Mouse (Mus musculus) CH12.LX (cell line): ENCODE data around the gene Fgfr2. TPM values are rescaled to one million over a fixed set of nuclear protein-coding genes. Genes with fewer than 3 reads are reported as not detected.
A peak's percentile ranks its signal among the peaks of the same experiment; 100 is the strongest.

ENCODE experiments used
- DNase-seq: peaks from one replicate; pipeline ENCODE4 v3.0.0-alpha.2; 2013; ENCODE audit errors: extremely low read depth
- H3K27ac ChIP-seq: 2 replicates; pipeline ENCODE4 v1.5.1; 2012; ENCODE audit warnings: low read depth, mild to moderate bottlenecking, control low read depth, moderate library complexity; ENCODE audit not compliant: insufficient read depth
- H3K27me3 ChIP-seq: replicated peaks from 2 replicates; pipeline ENCODE3; 2012; ENCODE audit warnings: inconsistent platforms
- H3K36me3 ChIP-seq, 2 experiments: replicated peaks in 1 of 2; 2 replicates each; pipeline versions ENCODE3 to v1.6.1; 2012; ENCODE audit warnings: inconsistent platforms in 1 of 2, low read length in 1 of 2, mild to moderate bottlenecking in 1 of 2, mixed read lengths in 1 of 2, moderate library complexity in 1 of 2; ENCODE audit not compliant: control insufficient read depth in 1 of 2, insufficient read depth in 1 of 2
- H3K4me1 ChIP-seq, 2 experiments: 2 replicates each; pipeline ENCODE4 v1.6.1; 2012; ENCODE audit warnings: inconsistent platforms in 1 of 2, moderate library complexity in 1 of 2; ENCODE audit not compliant: insufficient read depth in 2 of 2, control insufficient read depth in 1 of 2
- H3K4me2 ChIP-seq: 2 replicates; pipeline ENCODE4 v1.6.1; 2012; ENCODE audit warnings: low read depth, mild to moderate bottlenecking, control low read depth; ENCODE audit not compliant: poor library complexity, insufficient read depth, severe bottlenecking
- H3K4me3 ChIP-seq, 3 experiments: fragments of 150-350 bp in 1 of 3; sonication (generic) in 1 of 3; replicated peaks in 1 of 3; 2 replicates each; pipeline versions ENCODE3 to v1.5.1; 2011 to 2012; ENCODE audit warnings: low read depth in 2 of 3, low read length in 2 of 3, mild to moderate bottlenecking in 2 of 3, moderate library complexity in 2 of 3, control low read depth in 1 of 3, improper control_type of control experiment in 1 of 3, inconsistent platforms in 1 of 3, mixed read lengths in 1 of 3; ENCODE audit not compliant: poor library complexity in 1 of 3
- H3K79me2 ChIP-seq: replicated peaks from 2 replicates; pipeline ENCODE4 v1.6.1; 2012; ENCODE audit warnings: mild to moderate bottlenecking, moderate library complexity; ENCODE audit not compliant: control insufficient read depth, poor library complexity, insufficient read depth, severe bottlenecking; ENCODE audit errors: extremely low read depth
- H3K9ac ChIP-seq: 2 replicates; pipeline ENCODE4 v1.6.1; 2012; ENCODE audit warnings: low read depth, mild to moderate bottlenecking, control low read depth, moderate library complexity; ENCODE audit not compliant: insufficient read depth
- H3K9me3 ChIP-seq: replicated peaks from 2 replicates; pipeline ENCODE3; 2012; ENCODE audit warnings: low read length, inconsistent platforms, mixed read lengths
- CHD1 ChIP-seq: IDR thresholded peaks from 2 replicates; pipeline ENCODE4 v1.6.1; 2012; ENCODE audit warnings: low read depth, low read length, improper control_type of control experiment, inconsistent platforms
- CHD2 ChIP-seq: IDR thresholded peaks from 2 replicates; pipeline ENCODE4 v1.6.1; 2011; ENCODE audit warnings: low read length, improper control_type of control experiment
- CTCF ChIP-seq, 2 experiments: IDR thresholded peaks in 1 of 2; conservative IDR thresholded peaks in 1 of 2; 2 replicates each; pipeline ENCODE4 v1.5.1; 2011 to 2012; ENCODE audit warnings: low read depth in 2 of 2, low read length in 2 of 2, improper control_type of control experiment in 1 of 2, inconsistent platforms in 1 of 2, mild to moderate bottlenecking in 1 of 2, moderate library complexity in 1 of 2
- E2F4 ChIP-seq: IDR thresholded peaks from 2 replicates; pipeline ENCODE4 v1.6.1; 2011; ENCODE audit warnings: low read depth, low read length, improper control_type of control experiment; ENCODE audit not compliant: insufficient replicate concordance
- ETS1 ChIP-seq: conservative IDR thresholded peaks from 2 replicates; pipeline ENCODE4 v1.6.1; 2012; ENCODE audit warnings: low read depth, mild to moderate bottlenecking, inconsistent platforms, low read length, improper control_type of control experiment, moderate library complexity
- GABPA ChIP-seq: IDR thresholded peaks from 2 replicates; pipeline ENCODE4 v1.6.1; 2012; ENCODE audit warnings: low read depth, low read length, improper control_type of control experiment, inconsistent platforms; ENCODE audit not compliant: insufficient replicate concordance
- IRF4 ChIP-seq: IDR thresholded peaks from 2 replicates; pipeline ENCODE4 v1.6.1; 2014; ENCODE audit warnings: low read depth, mild to moderate bottlenecking, inconsistent platforms, low read length, improper control_type of control experiment
- JUN ChIP-seq: IDR thresholded peaks from 2 replicates; pipeline ENCODE4 v1.6.1; 2011; ENCODE audit warnings: low read depth, mild to moderate bottlenecking, low read length, improper control_type of control experiment, moderate library complexity; ENCODE audit not compliant: insufficient read depth
- KAT2A ChIP-seq: IDR thresholded peaks from 2 replicates; pipeline ENCODE4 v1.6.1; 2012; ENCODE audit warnings: low read length, improper control_type of control experiment, inconsistent platforms; ENCODE audit not compliant: insufficient replicate concordance
- MAFK ChIP-seq: IDR thresholded peaks from 2 replicates; pipeline ENCODE4 v1.6.1; 2011; ENCODE audit warnings: low read length, improper control_type of control experiment; ENCODE audit not compliant: insufficient replicate concordance
- MAX ChIP-seq: IDR thresholded peaks from 2 replicates; pipeline ENCODE4 v1.6.1; 2011; ENCODE audit warnings: low read length, improper control_type of control experiment
- MEF2A ChIP-seq: IDR thresholded peaks from 2 replicates; pipeline ENCODE4 v1.6.1; 2014; ENCODE audit warnings: low read depth, mild to moderate bottlenecking, inconsistent platforms, low read length, improper control_type of control experiment, borderline replicate concordance
- MYC ChIP-seq: IDR thresholded peaks from 2 replicates; pipeline ENCODE4 v1.6.1; 2011; ENCODE audit warnings: low read depth, mild to moderate bottlenecking, improper control_type of control experiment, low read length
- NRF1 ChIP-seq: IDR thresholded peaks from 2 replicates; pipeline ENCODE4 v1.6.1; 2014; ENCODE audit warnings: low read depth, mild to moderate bottlenecking, inconsistent platforms, low read length, improper control_type of control experiment, moderate library complexity
- PAX5 ChIP-seq: IDR thresholded peaks from 2 replicates; pipeline ENCODE4 v1.6.1; 2012; ENCODE audit warnings: low read length, inconsistent platforms, mixed read lengths
- POLR2AphosphoS2 ChIP-seq: IDR thresholded peaks from 2 replicates; pipeline ENCODE4 v1.6.1; 2011; ENCODE audit warnings: low read depth, low read length, improper control_type of control experiment
- TBP ChIP-seq: conservative IDR thresholded peaks from 2 replicates; pipeline ENCODE4 v1.6.1; 2011; ENCODE audit warnings: low read depth, low read length, improper control_type of control experiment
- USF1 ChIP-seq: IDR thresholded peaks from 2 replicates; pipeline ENCODE4 v1.6.1; 2014; ENCODE audit warnings: low read depth, mild to moderate bottlenecking, inconsistent platforms, low read length, improper control_type of control experiment
- USF2 ChIP-seq: conservative IDR thresholded peaks from 2 replicates; pipeline ENCODE4 v1.6.1; 2011; ENCODE audit warnings: low read depth, low read length, improper control_type of control experiment
- ZC3H11A ChIP-seq: IDR thresholded peaks from 2 replicates; pipeline ENCODE4 v1.6.1; 2012; ENCODE audit warnings: low read depth, mild to moderate bottlenecking, inconsistent platforms, low read length, improper control_type of control experiment
- ZKSCAN1 ChIP-seq: IDR thresholded peaks from 2 replicates; pipeline ENCODE4 v1.6.1; 2012; ENCODE audit warnings: low read depth, inconsistent platforms, low read length, improper control_type of control experiment, borderline replicate concordance
- dilution Hi-C: fragments of 300-500 bp; cut with MboI; formaldehyde crosslinking; loops from 2 replicates; pipeline ENCODE4 v1.14.3; 2020; ENCODE audit warnings: low sequenced_read_pairs; ENCODE audit not compliant: extremely low pct_unique_long_range_greater_than_20kb, extremely low pct_ligation_motif_present
- in situ Hi-C: fragments of 300-500 bp; cut with MboI; formaldehyde crosslinking; loops from 3 replicates; pipeline ENCODE4 v1.14.3; 2019; ENCODE audit warnings: low sequenced_read_pairs, low pct_ligation_motif_present, low pct_unique_long_range_greater_than_20kb, mixed read lengths
- polyA plus RNA-seq: library from polyadenylated mRNA; unstranded; fragments of >175 nt; gene quantifications from 2 replicates; pipeline ENCODE4 v1.2.1, GENCODE M21; 2012; ENCODE audit warnings: low read depth; ENCODE audit not compliant: insufficient read length
- total RNA-seq, 2 experiments: library from RNA; depleted of rRNA; stranded (reverse); fragments of 300-350 nt in 1 of 2; fragments of >200 nt in 1 of 2; gene quantifications; 2 replicates each; pipeline ENCODE4 v1.2.3; 2012 to 2014

The Fgfr2 gene
- total and polyA plus RNA-seq, 3 experiments: not detected

GRCm38 (mm10) chr7:132989839-132990238 is 133.3 kb downstream of the Fgfr2 start:
- peaks cover 11 to 85% of the 10 kb centered on the region in 2 experiments for H3K36me3 ChIP-seq
- H3K9ac ChIP-seq: no peak overlapping the region
- no peak overlapping the region for H3K27ac ChIP-seq
- no peaks in the 10 kb centered on the region for H3K9me3 ChIP-seq
- H3K79me2 ChIP-seq: no peaks in the 10 kb centered on the region
- H3K27me3 ChIP-seq: no peaks in the 10 kb centered on the region
- TF ChIP-seq KAT2A (no peak), CHD2 (no peak), PAX5 (no peak), JUN (no peak), MAFK (no peak), NRF1 (no peak), TBP (no peak), ZKSCAN1 (no peak), IRF4 (no peak), CTCF (conservative IDR thresholded peaks at IDR 0.05 in 1 of 2, IDR thresholded peaks at IDR 0.05 in 1 of 2; ENCODE audit: low read depth in 2 of 2, low read length in 2 of 2) (no peak), POLR2AphosphoS2 (no peak), MYC (no peak), ETS1 (no peak), MAX (no peak)
- in situ Hi-C loops: loop anchor here (10.0 kb wide), 1 partner anchor 55 kb away; the partner anchor contains the start of gene Zranb1
- no peak for DNase-seq
- peaks cover 0 to 14% of the 10 kb centered on the region in 2 experiments; a peak in 2 of 4 replicates for H3K4me1 ChIP-seq
- no peak overlapping the region for H3K4me3 ChIP-seq
- dilution Hi-C loops: no loop called here
- H3K4me2 ChIP-seq: no peak overlapping the region

DNA sequence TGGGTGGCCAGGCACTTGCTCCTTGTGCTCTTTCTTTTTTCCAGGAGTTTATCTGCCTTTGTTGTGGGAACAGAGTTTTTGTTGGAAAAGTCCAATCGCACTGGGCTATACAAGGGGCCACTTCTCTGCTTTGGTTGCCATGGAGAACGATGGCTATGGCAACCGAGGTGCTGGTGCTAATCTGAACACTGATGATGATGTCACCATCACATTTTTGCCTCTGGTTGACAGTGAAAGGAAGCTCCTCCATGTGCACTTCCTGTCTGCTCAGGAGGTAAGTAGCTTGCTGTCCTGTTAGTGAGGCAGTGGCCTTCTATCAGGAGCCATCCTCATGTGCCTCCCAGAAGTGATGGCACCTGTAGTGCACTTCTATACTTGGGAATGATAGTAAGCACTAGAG is 140.5 kb downstream of the Fgfr2 start:
- in situ Hi-C loops (no loop called here), dilution Hi-C loops (no loop called here)
- H3K79me2 ChIP-seq: no peaks in the 10 kb centered on the region
- H3K4me1 ChIP-seq: peaks cover 3 to 15% of the 10 kb centered on the region in 2 experiments; a peak in 2 of 4 replicates
- peaks cover 2% of the 10 kb centered on the region for H3K9me3 ChIP-seq
- peak; percentile 30 for DNase-seq
- H3K27me3 ChIP-seq: no peaks in the 10 kb centered on the region
- no peak overlapping the region for H3K4me2 ChIP-seq
- H3K36me3 ChIP-seq: peaks cover 23 to 58% of the 10 kb centered on the region in 2 experiments
- H3K9ac ChIP-seq: no peak overlapping the region
- H3K4me3 ChIP-seq: no peak overlapping the region
- TF ChIP-seq GABPA: no peak
- TF ChIP-seq USF1: no peak
- no peak for TF ChIP-seq CTCF (conservative IDR thresholded peaks at IDR 0.05 in 1 of 2, IDR thresholded peaks at IDR 0.05 in 1 of 2; ENCODE audit: low read depth in 2 of 2, low read length in 2 of 2)
- no peak for TF ChIP-seq USF2
- TF ChIP-seq E2F4: no peak
- no peak for TF ChIP-seq MEF2A
- no peak for TF ChIP-seq ETS1
- TF ChIP-seq ZC3H11A: no peak
- no peak for TF ChIP-seq MAFK
- no peak for TF ChIP-seq MYC
- no peak for TF ChIP-seq CHD1
- TF ChIP-seq MAX: no peak
- no peak overlapping the region for H3K27ac ChIP-seq
